Mouse (Mus musculus) liver, postnatal 0 days (tissue): ENCODE results near the gene Ssu2. TPM values are rescaled to one million over a fixed set of nuclear protein-coding genes. Genes with fewer than 3 reads are reported as not detected.

Experiments
- ATAC-seq: fragments of 200-750 bp; cut with Nextera tagmentation; 2 replicates; pipeline ENCODE4 v1.8.0; 2017; ENCODE audit warnings: mild to moderate bottlenecking, moderate library complexity
- DNase-seq: peaks from one replicate; pipeline ENCODE4 v3.0.0-alpha.2; 2016
- H3K27ac ChIP-seq: fragments of 300-500 bp; sonication (generic); 2 replicates; pipeline ENCODE4 v1.5.1; 2014; ENCODE audit warnings: antibody characterized with exemption, moderate library complexity, mild to moderate bottlenecking, low read depth
- H3K27me3 ChIP-seq: fragments of 300-500 bp; sonication (generic); 2 replicates; pipeline ENCODE4 v1.6.1; 2014; ENCODE audit warnings: low read length, control low read depth, mixed read lengths; ENCODE audit not compliant: insufficient read depth
- H3K36me3 ChIP-seq: fragments of 300-500 bp; sonication (generic); replicated peaks from 2 replicates; pipeline ENCODE4 v1.6.1; 2014; ENCODE audit warnings: mild to moderate bottlenecking, control low read depth, low read length, moderate library complexity, mixed read lengths; ENCODE audit not compliant: insufficient read depth
- H3K4me1 ChIP-seq: fragments of 300-500 bp; sonication (generic); 2 replicates; pipeline ENCODE4 v1.6.1; 2014; ENCODE audit warnings: antibody characterized with exemption, mild to moderate bottlenecking, control low read depth; ENCODE audit not compliant: insufficient read depth
- H3K4me2 ChIP-seq: fragments of 300-500 bp; sonication (generic); 2 replicates; pipeline ENCODE4 v1.6.1; 2014; ENCODE audit warnings: low read depth, mild to moderate bottlenecking, low read length, moderate library complexity, mixed read lengths
- H3K4me3 ChIP-seq: fragments of 300-500 bp; sonication (generic); 2 replicates; pipeline ENCODE4 v1.5.1; 2014; ENCODE audit warnings: low read depth, low read length
- H3K9ac ChIP-seq: fragments of 300-500 bp; sonication (generic); replicated peaks from 2 replicates; pipeline ENCODE4 v1.6.1; 2014; ENCODE audit warnings: mild to moderate bottlenecking, moderate library complexity
- H3K9me3 ChIP-seq: fragments of 300-500 bp; sonication (generic); 2 replicates; pipeline ENCODE4 v1.6.1; 2016; ENCODE audit warnings: mild to moderate bottlenecking, control low read depth, low read length, mixed read lengths
- CTCF ChIP-seq: sonication (generic); IDR thresholded peaks from 2 replicates; pipeline ENCODE4 v1.5.1; 2016; ENCODE audit warnings: antibody characterized with exemption, low read depth
- EP300 ChIP-seq: IDR thresholded peaks from 2 replicates; pipeline ENCODE4 v1.6.1; 2016; ENCODE audit warnings: antibody characterized with exemption, low read depth, mild to moderate bottlenecking
- WGBS: fragments of 180-500 bp; shearing (Covaris S2); extraction: QIAGEN DNeasy Blood & Tissue Kit; methylation state at CpG from one replicate; pipeline ENCODE4 v1.1.7; 2014; ENCODE audit not compliant: insufficient replicate concordance; 5-methylcytosine and 5-hydroxymethylcytosine counted together
- polyA plus RNA-seq: library from polyadenylated mRNA; unstranded; fragments of >200 nt; fragmentation: Nextera tagmentation; extraction: Ambion mirVana; gene quantifications from 2 replicates; pipeline ENCODE4 v1.2.1, GENCODE M21; 2015

Gene Ssu2
- polyA plus RNA-seq: 0.08 TPM in 1 of 2 replicates, not detected in the other

GRCm38 (mm10) chr6:112387947-112388346, at the start of gene Ssu2:
Gene Ssu2, minus strand, starts transcription at chr6:112388023.
- Histone ChIP-seq H3K9ac (no peak within 1 kb of the TSS), H3K4me1 (no peaks in the 10 kb centered on the region), H3K4me2 (no peak within 1 kb of the TSS), H3K27me3 (no peaks in the 10 kb centered on the region), H3K4me3 (no peak within 1 kb of the TSS), H3K27ac (no peak within 1 kb of the TSS), H3K36me3 (no peaks in the 10 kb centered on the region), H3K9me3 (no peaks in the 10 kb centered on the region)
- ATAC-seq (no peak), DNase-seq (no peak)
- no peak for TF ChIP-seq CTCF
- TF ChIP-seq EP300: no peak
- 46% methylated on average over 9 of the region's 9 CpGs for WGBS

GRCm38 (mm10) chr6:112426018-112426732, 38.4 kb upstream of the Ssu2 start:
- WGBS: 70% methylated on average over 6 of the region's 6 CpGs
- no peaks in the 10 kb centered on the region for H3K27me3 ChIP-seq
- H3K4me2 ChIP-seq: no peak overlapping the region
- DNase-seq: no peak
- no peak overlapping the region for H3K9ac ChIP-seq
- H3K27ac ChIP-seq: no peak overlapping the region
- no peaks in the 10 kb centered on the region for H3K9me3 ChIP-seq
- no peaks in the 10 kb centered on the region for H3K36me3 ChIP-seq
- no peak overlapping the region for H3K4me3 ChIP-seq
- TF ChIP-seq CTCF: no peak
- TF ChIP-seq EP300: no peak
- no peak for ATAC-seq
- no peaks in the 10 kb centered on the region for H3K4me1 ChIP-seq

GRCm38 (mm10) chr6:112423746-112424501, 36.1 kb upstream of the Ssu2 start:
- no peak overlapping the region for H3K27ac ChIP-seq
- TF ChIP-seq CTCF (no peak), EP300 (no peak)
- H3K4me1 ChIP-seq: no peaks in the 10 kb centered on the region
- no peak overlapping the region for H3K4me3 ChIP-seq
- H3K9me3 ChIP-seq: no peaks in the 10 kb centered on the region
- WGBS: 65% methylated on average over 8 of the region's 8 CpGs
- no peak for DNase-seq
- no peaks in the 10 kb centered on the region for H3K36me3 ChIP-seq
- no peak overlapping the region for H3K9ac ChIP-seq
- no peak for ATAC-seq
- no peak overlapping the region for H3K4me2 ChIP-seq
- no peaks in the 10 kb centered on the region for H3K27me3 ChIP-seq

GRCm38 (mm10) chr6:112420883-112421282, 33.1 kb upstream of the Ssu2 start:
- H3K36me3 ChIP-seq: no peaks in the 10 kb centered on the region
- 95% methylated on average over 1 of the region's 1 CpGs for WGBS
- no peaks in the 10 kb centered on the region for H3K9me3 ChIP-seq
- TF ChIP-seq EP300 (no peak), CTCF (no peak)
- ATAC-seq: no peak
- no peak for DNase-seq
- no peak overlapping the region for H3K9ac ChIP-seq
- H3K27ac ChIP-seq: no peak overlapping the region
- no peak overlapping the region for H3K4me2 ChIP-seq
- no peak overlapping the region for H3K4me3 ChIP-seq
- H3K4me1 ChIP-seq: no peaks in the 10 kb centered on the region
- H3K27me3 ChIP-seq: no peaks in the 10 kb centered on the region

- Histone ChIP-seq H3K9me3 (no peaks in the 10 kb centered on the region), H3K4me2 (no peak overlapping the region), H3K4me3 (no peak overlapping the region), H3K36me3 (no peaks in the 10 kb centered on the region), H3K27ac (no peak overlapping the region), H3K27me3 (no peaks in the 10 kb centered on the region), H3K9ac (no peak overlapping the region), H3K4me1 (no peaks in the 10 kb centered on the region)
- DNase-seq: no peak
- 75% methylated on average over 9 of the region's 9 CpGs for WGBS
- TF ChIP-seq CTCF: no peak
- no peak for TF ChIP-seq EP300
- no peak for ATAC-seq
These were observed 31.5 kb upstream of the Ssu2 start for GRCm38 (mm10) chr6:112419333-112419732.

GRCm38 (mm10) chr6:112404111-112404510, 16.3 kb upstream of the Ssu2 start:
- Histone ChIP-seq H3K36me3 (no peaks in the 10 kb centered on the region), H3K4me2 (no peak overlapping the region), H3K9ac (no peak overlapping the region), H3K27me3 (no peaks in the 10 kb centered on the region), H3K4me1 (no peaks in the 10 kb centered on the region), H3K4me3 (no peak overlapping the region), H3K27ac (no peak overlapping the region), H3K9me3 (no peaks in the 10 kb centered on the region)
- ATAC-seq: no peak
- TF ChIP-seq CTCF (no peak), EP300 (no peak)
- no peak for DNase-seq
- WGBS: 68% methylated on average over 5 of the region's 5 CpGs
